Mouse (Mus musculus) midbrain, embryonic 11.5 days (tissue): ENCODE results near the gene Zfand3. TPM values are rescaled to one million over a fixed set of nuclear protein-coding genes. Genes with fewer than 3 reads are reported as not detected.

ENCODE experiments used
- ATAC-seq: fragments of 200-750 bp; cut with Nextera tagmentation; 2 replicates; pipeline ENCODE4 v1.8.0; 2017; ENCODE audit warnings: moderate TSS enrichment, moderate library complexity; ENCODE audit not compliant: low FRiP score
- DNase-seq: peaks from one replicate; pipeline ENCODE4 v3.0.0; 2015; ENCODE audit warnings: low spot score; ENCODE audit errors: missing footprints
- H3K27ac ChIP-seq: fragments of 300-500 bp; sonication (generic); 2 replicates; pipeline ENCODE4 v1.5.1; 2014; ENCODE audit warnings: low read depth, low read length
- H3K27me3 ChIP-seq: fragments of 300-500 bp; sonication (generic); 2 replicates; pipeline ENCODE4 v1.6.1; 2014; ENCODE audit warnings: mild to moderate bottlenecking, low read length, moderate library complexity, mixed read lengths; ENCODE audit not compliant: control insufficient read depth, insufficient read depth
- H3K36me3 ChIP-seq: fragments of 300-500 bp; sonication (generic); 2 replicates; pipeline ENCODE4 v1.6.1; 2014; ENCODE audit warnings: mild to moderate bottlenecking, low read length, moderate library complexity, mixed read lengths; ENCODE audit not compliant: control insufficient read depth, insufficient read depth
- H3K4me1 ChIP-seq: fragments of 300-500 bp; sonication (generic); 2 replicates; pipeline ENCODE4 v1.6.1; 2014; ENCODE audit warnings: low read length; ENCODE audit not compliant: control insufficient read depth, insufficient read depth
- H3K4me2 ChIP-seq: fragments of 300-500 bp; sonication (generic); 2 replicates; pipeline ENCODE4 v1.6.1; 2014; ENCODE audit warnings: mild to moderate bottlenecking, moderate library complexity
- H3K4me3 ChIP-seq: fragments of 300-500 bp; sonication (generic); 2 replicates; pipeline ENCODE4 v1.5.1; 2014; ENCODE audit warnings: low read depth, low read length
- H3K9ac ChIP-seq: fragments of 300-500 bp; sonication (generic); 2 replicates; pipeline ENCODE4 v1.6.1; 2014; ENCODE audit warnings: low read length
- H3K9me3 ChIP-seq: fragments of 300-500 bp; sonication (generic); 2 replicates; pipeline ENCODE4 v1.6.1; 2016; ENCODE audit warnings: low read length; ENCODE audit not compliant: control insufficient read depth
- WGBS: fragments of 180-500 bp; shearing (Covaris S2); extraction: QIAGEN DNeasy Blood & Tissue Kit; methylation state at CpG from one replicate; pipeline ENCODE4 v1.1.7; 2014; 5-methylcytosine and 5-hydroxymethylcytosine counted together
- polyA plus RNA-seq: library from polyadenylated mRNA; unstranded; fragments of >200 nt; fragmentation: Nextera tagmentation; extraction: Ambion mirVana; gene quantifications from 2 replicates; pipeline ENCODE4 v1.2.1, GENCODE M21; 2014

Gene Zfand3
- polyA plus RNA-seq, 1 experiment from 2014 or later: 63.9 TPM

DNA sequence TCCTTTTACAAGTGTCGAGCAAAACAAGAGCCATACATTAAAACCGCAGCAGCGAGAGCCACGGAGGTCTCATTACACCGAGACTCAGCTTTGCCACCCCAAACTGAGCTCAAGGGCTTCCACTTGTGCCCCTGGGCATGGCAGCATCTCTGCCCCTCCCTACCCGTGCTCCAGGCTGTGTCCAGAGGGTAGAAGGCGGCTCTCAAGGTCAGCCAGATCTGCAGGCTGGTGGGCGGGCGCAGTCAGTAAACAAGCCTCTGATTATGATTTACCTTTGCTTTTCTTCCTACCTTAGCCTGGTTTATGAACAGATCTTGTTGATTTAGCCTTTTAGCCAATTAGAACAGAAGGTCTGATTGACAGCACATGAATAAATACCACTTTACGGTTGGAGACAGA lies 240.8 kb downstream of the Zfand3 start:
- Histone ChIP-seq H3K4me1 (peaks cover 9% of the 10 kb centered on the region), H3K27me3 (no peaks in the 10 kb centered on the region), H3K36me3 (no peaks in the 10 kb centered on the region), H3K4me3 (no peak overlapping the region), H3K4me2 (no peak overlapping the region), H3K9me3 (no peaks in the 10 kb centered on the region), H3K9ac (no peak overlapping the region), H3K27ac (no peak overlapping the region)
- ATAC-seq: no peak
- 89% methylated on average over 10 of the region's 10 CpGs for WGBS
- DNase-seq: no peak

- Histone ChIP-seq H3K4me1 (peaks cover 26% of the 10 kb centered on the region), H3K27ac (no peak overlapping the region), H3K36me3 (no peaks in the 10 kb centered on the region), H3K9ac (no peak overlapping the region), H3K27me3 (no peaks in the 10 kb centered on the region), H3K9me3 (no peaks in the 10 kb centered on the region), H3K4me3 (no peak overlapping the region), H3K4me2 (no peak overlapping the region)
- DNase-seq (no peak), ATAC-seq (no peak)
- 30% methylated on average over 5 of the region's 5 CpGs for WGBS
Measured at GRCm38 (mm10) chr17:30253028-30253427, 248.5 kb downstream of the Zfand3 start.

DNA sequence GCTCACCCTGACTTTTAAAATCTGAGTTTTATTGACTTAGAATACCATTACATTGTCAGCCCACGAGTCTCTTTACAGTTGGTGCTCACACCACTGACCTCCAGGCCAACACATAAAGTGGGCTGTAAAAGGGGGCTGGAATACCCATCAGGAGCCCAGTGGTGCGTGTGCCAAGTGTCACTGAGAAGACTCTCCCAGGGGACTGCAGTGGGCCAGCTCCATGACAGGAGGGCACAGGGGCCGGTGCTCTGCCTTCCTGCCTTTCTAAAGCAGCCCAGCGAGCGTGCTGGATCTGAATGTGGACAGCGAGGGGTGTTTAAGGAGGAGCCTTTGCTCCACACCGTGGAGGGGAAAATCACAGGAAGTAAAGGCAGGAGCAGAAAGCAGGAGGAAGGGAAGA lies 249.4 kb downstream of the Zfand3 start:
- 48% methylated on average over 7 of the region's 7 CpGs for WGBS
- DNase-seq: no peak
- Histone ChIP-seq H3K4me3 (no peak overlapping the region), H3K9me3 (no peaks in the 10 kb centered on the region), H3K27me3 (no peaks in the 10 kb centered on the region), H3K36me3 (no peaks in the 10 kb centered on the region), H3K4me2 (no peak overlapping the region), H3K4me1 (peaks cover 26% of the 10 kb centered on the region), H3K27ac (no peak overlapping the region; the same call in 1 of the 2 replicates), H3K9ac (no peak overlapping the region)
- no peak for ATAC-seq

GRCm38 (mm10) chr17:30255928-30256560 lies 251.5 kb downstream of the Zfand3 start:
- no peak overlapping the region for H3K9ac ChIP-seq
- no peaks in the 10 kb centered on the region for H3K9me3 ChIP-seq
- no peak overlapping the region for H3K4me3 ChIP-seq
- no peaks in the 10 kb centered on the region for H3K27me3 ChIP-seq
- H3K27ac ChIP-seq: peak overlapping the region; percentile 7; the same call in 1 of the 2 replicates
- DNase-seq: no peak
- no peak overlapping the region for H3K4me2 ChIP-seq
- peaks cover 36% of the 10 kb centered on the region for H3K4me1 ChIP-seq
- 67% methylated on average over 8 of the region's 8 CpGs for WGBS
- H3K36me3 ChIP-seq: no peaks in the 10 kb centered on the region
- ATAC-seq: no peak

DNA sequence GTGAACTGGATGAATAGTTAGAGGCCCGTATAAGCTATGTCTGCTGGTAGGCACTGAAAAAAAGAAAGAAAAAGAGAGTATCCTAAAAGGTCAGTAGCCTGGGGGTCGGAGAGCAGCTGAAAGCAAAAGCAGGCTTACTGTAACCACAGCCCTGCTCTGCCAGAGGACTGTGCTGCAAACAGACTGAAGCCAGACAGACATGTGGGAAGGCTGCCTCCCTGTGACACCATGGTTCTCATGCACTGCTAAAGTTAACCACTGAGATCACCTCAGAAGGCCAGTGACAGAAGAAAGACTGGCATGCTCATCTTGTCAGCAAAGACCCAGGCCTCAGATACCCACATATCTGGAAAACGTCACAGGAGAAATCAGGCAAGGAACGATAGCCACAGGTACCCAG lies 253.9 kb downstream of the Zfand3 start:
- Histone ChIP-seq H3K36me3 (no peaks in the 10 kb centered on the region), H3K27me3 (no peaks in the 10 kb centered on the region), H3K4me3 (no peak overlapping the region), H3K4me1 (peaks cover 44% of the 10 kb centered on the region), H3K4me2 (no peak overlapping the region), H3K27ac (no peak overlapping the region), H3K9ac (no peak overlapping the region), H3K9me3 (no peaks in the 10 kb centered on the region)
- ATAC-seq: no peak
- 77% methylated on average over 4 of the region's 4 CpGs for WGBS
- no peak for DNase-seq

DNA sequence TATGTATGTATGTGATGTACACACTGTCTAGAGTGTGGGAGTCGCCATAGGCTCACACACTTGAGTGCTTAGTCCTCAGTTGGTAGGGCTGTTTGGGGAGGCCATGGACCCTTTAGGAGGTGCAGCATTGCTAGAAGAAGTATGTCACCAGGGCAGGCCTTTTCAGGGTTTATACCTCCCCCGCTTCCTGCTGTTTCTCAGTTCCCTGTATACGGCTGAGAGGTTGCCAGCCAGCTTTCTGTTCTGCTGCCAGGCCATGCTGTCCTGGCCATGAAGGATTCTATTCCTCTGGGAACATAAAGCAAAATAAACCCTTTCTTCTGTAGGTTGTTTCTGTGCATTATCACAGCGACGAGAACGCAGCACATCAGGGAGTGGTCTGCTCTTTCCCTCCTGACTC lies 255.4 kb downstream of the Zfand3 start:
- DNase-seq (no peak), ATAC-seq (no peak)
- Histone ChIP-seq H3K36me3 (no peaks in the 10 kb centered on the region), H3K4me3 (no peak overlapping the region), H3K27me3 (no peaks in the 10 kb centered on the region), H3K4me1 (peaks cover 36% of the 10 kb centered on the region), H3K4me2 (no peak overlapping the region), H3K9ac (no peak overlapping the region), H3K9me3 (no peaks in the 10 kb centered on the region), H3K27ac (no peak overlapping the region)
- WGBS: 80% methylated on average over 6 of the region's 6 CpGs

Other genes with a start within 250 kb of the Zfand3 start
- 5.8 and 6.5 TPM in 2 replicates for gene Mdga1, start 34.6 kb upstream of the Zfand3 start, polyA plus RNA-seq